Mouse (Mus musculus): Measurements from ENCODE around the gene Gpx4. TPM values are rescaled to one million over a fixed set of nuclear protein-coding genes. Genes with fewer than 3 reads are reported as not detected.

Gene Gpx4
- 1,265 and 1,308 TPM in 2 replicates for polyA plus RNA-seq (2012; rRNA removed; ENCODE audit: low replicate concordance)

DNA sequence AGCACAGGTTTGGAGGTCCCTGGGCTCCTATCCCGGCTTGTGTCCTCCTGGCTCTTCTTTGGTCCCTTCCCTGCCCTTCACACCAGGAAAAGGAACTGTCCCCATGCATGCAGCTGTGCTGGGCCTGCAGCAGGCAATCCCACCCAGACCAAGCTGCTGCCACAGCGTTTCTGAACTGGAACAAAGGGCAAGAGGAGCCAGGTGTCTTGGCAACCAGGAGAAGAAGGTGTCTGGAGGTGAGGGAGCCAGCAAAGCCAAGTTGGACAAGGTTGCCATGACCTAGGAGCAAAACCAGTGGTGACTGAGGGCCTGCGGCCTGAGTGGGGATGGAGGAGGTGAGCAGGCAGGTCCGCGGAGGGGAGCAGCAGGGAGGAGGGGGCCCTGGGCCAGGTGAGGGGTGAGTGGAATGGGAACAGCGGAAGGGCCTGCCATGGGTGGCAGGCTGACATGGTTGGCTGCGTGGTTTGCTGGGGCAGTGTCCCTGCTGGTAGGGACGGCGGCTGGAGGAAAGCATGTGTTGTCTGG, at the start of gene Gpx4:
Gene Gpx4 (plus strand): TSS at position 126 of the 525 bp plus-strand sequence.

DNA sequence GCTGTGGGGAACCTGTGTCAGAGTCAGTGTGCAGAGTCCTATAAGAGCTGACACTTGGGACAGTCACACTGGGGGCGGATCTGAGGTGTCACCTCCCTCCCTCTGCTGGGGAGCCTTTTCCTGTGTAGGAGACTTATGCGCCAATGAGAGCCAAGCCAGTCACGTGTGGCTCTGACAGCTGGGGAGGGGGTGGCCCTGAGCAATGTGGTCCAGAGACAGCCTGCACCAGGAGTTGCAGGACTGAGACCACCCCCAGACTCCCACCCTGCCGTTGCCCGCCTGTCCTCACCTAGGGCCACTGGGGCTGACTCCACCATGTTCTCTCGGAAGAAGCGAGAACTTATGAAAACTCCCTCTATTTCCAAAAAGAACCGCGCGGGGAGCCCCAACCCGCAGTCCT, 30.5 kb upstream of the Gpx4 start, which contains the start of gene Arhgap45:
Gene Arhgap45 (plus strand): TSS at position 143 of the 400 bp plus-strand sequence.

DNA sequence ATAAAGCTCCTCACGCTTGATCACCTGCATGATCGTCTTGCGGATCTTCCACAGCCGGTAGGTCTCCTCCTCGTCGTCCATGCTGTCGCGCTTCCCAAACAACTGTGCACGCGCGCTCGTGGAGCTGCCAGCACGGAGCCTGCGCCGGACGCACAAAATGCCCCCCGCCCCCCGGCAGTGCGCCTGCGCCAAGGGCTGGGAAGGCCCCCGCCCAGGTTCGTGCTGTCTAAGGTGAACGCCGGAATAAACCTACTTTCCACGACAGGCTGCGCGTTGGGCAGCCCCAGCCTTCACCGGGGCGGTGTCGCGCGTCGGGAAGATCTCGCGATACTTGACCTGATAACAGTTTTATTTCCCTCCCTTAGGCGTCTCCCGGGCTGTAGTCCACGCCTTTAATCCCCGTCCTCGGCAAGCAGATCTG, 7.4 kb upstream of the Gpx4 start, which contains the start of gene Polr2e:
Gene Polr2e (minus strand): TSS at position 237 of the 421 bp plus-strand sequence.

DNA sequence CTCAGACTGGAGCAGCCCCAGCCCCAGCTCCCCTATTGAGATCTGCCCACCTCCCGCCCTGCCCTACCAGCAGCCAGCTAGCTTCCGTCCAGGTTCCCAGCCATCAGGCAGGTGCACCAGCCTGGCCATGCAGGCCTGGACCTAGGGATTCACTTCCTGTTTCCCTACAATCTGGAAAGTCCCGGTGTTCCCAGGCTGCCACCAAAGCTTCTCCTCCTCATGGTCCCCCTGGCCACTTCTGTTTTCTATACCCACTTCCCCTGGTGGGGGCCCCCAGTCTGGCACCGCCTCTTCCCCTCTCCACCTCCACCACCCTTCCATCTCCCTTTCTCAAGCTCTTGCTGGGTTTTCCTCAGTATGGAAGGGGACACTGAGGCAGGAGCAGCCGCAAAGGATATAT, 58.5 kb downstream of the Gpx4 start, which contains the start of gene Sbno2:
Gene Sbno2 (minus strand): TSS at position 112 of the 400 bp plus-strand sequence.

Other genes starting within 250 kb of the Gpx4 start
- 1.3 TPM in 2 replicates for gene Misp, start 226.2 kb upstream of the Gpx4 start, polyA plus RNA-seq (2012; rRNA removed; ENCODE audit: low replicate concordance)
- 163 and 219 TPM in 2 replicates for gene Ptbp1, start 192.7 kb upstream of the Gpx4 start, polyA plus RNA-seq (2012; rRNA removed; ENCODE audit: low replicate concordance)
- 17.2 and 40.5 TPM in 2 replicates for gene Prtn3, start 172.7 kb upstream of the Gpx4 start, polyA plus RNA-seq (2012; rRNA removed; ENCODE audit: low replicate concordance)
- 29.8 and 33.3 TPM in 2 replicates for gene Plppr3, start 172.5 kb upstream of the Gpx4 start, polyA plus RNA-seq (2012; rRNA removed; ENCODE audit: low replicate concordance)
- gene Elane, start 160.9 kb upstream of the Gpx4 start, polyA plus RNA-seq (2012; rRNA removed; ENCODE audit: low replicate concordance): 3.4 and 5.8 TPM in 2 replicates
- 26,645 and 44,997 TPM in 2 replicates for gene Cfd, start 156.3 kb upstream of the Gpx4 start, polyA plus RNA-seq (2012; rRNA removed; ENCODE audit: low replicate concordance)
- 66.2 and 92.4 TPM in 2 replicates for gene Med16, start 138.2 kb upstream of the Gpx4 start, polyA plus RNA-seq (2012; rRNA removed; ENCODE audit: low replicate concordance)
- gene Gm26602, start 136.3 kb upstream of the Gpx4 start, polyA plus RNA-seq (2012; rRNA removed; ENCODE audit: low replicate concordance): not detected in 2 replicates
- gene Kiss1r, start 130.2 kb upstream of the Gpx4 start, polyA plus RNA-seq (2012; rRNA removed; ENCODE audit: low replicate concordance): 9.0 and 14.4 TPM in 2 replicates
- 194 and 208 TPM in 2 replicates for gene R3hdm4, start 126.0 kb upstream of the Gpx4 start, polyA plus RNA-seq (2012; rRNA removed; ENCODE audit: low replicate concordance)
- gene Arid3a, start 120.1 kb upstream of the Gpx4 start, polyA plus RNA-seq (2012; rRNA removed; ENCODE audit: low replicate concordance): 5.2 and 16.6 TPM in 2 replicates
- gene Wdr18, start 87.0 kb upstream of the Gpx4 start, polyA plus RNA-seq (2012; rRNA removed; ENCODE audit: low replicate concordance): 47.1 and 52.1 TPM in 2 replicates
- gene Grin3b, start 76.5 kb upstream of the Gpx4 start, polyA plus RNA-seq (2012; rRNA removed; ENCODE audit: low replicate concordance): 0.10 and 0.30 TPM in 2 replicates
- 304 and 505 TPM in 2 replicates for gene Tmem259, start 62.8 kb upstream of the Gpx4 start, polyA plus RNA-seq (2012; rRNA removed; ENCODE audit: low replicate concordance)
- gene Cnn2, start 58.6 kb upstream of the Gpx4 start, polyA plus RNA-seq (2012; rRNA removed; ENCODE audit: low replicate concordance): 138 and 301 TPM in 2 replicates
- 23.5 and 40.2 TPM in 2 replicates for gene Abca7, start 50.7 kb upstream of the Gpx4 start, polyA plus RNA-seq (2012; rRNA removed; ENCODE audit: low replicate concordance)
- gene Arhgap45, start 30.5 kb upstream of the Gpx4 start, polyA plus RNA-seq (2012; rRNA removed; ENCODE audit: low replicate concordance): 152 and 343 TPM in 2 replicates
- gene Polr2e, start 7.4 kb upstream of the Gpx4 start, polyA plus RNA-seq (2012; rRNA removed; ENCODE audit: low replicate concordance): 129 and 172 TPM in 2 replicates
- gene Sbno2, start 58.4 kb downstream of the Gpx4 start, polyA plus RNA-seq (2012; rRNA removed; ENCODE audit: low replicate concordance): 106 and 161 TPM in 2 replicates
- 164 and 186 TPM in 2 replicates for gene Stk11, start 68.6 kb downstream of the Gpx4 start, polyA plus RNA-seq (2012; rRNA removed; ENCODE audit: low replicate concordance)
- gene Atp5d, start 91.5 kb downstream of the Gpx4 start, polyA plus RNA-seq (2012; rRNA removed; ENCODE audit: low replicate concordance): 1,044 and 2,712 TPM in 2 replicates
- gene Cbarp, start 93.7 kb downstream of the Gpx4 start, polyA plus RNA-seq (2012; rRNA removed; ENCODE audit: low replicate concordance): 27.7 and 53.0 TPM in 2 replicates
- 83.5 and 239 TPM in 2 replicates for gene Midn, start 101.1 kb downstream of the Gpx4 start, polyA plus RNA-seq (2012; rRNA removed; ENCODE audit: low replicate concordance)
- 93.4 and 153 TPM in 2 replicates for gene Cirbp, start 118.8 kb downstream of the Gpx4 start, polyA plus RNA-seq (2012; rRNA removed; ENCODE audit: low replicate concordance)
- 11.7 and 15.0 TPM in 2 replicates for gene 1600002K03Rik, start 125.8 kb downstream of the Gpx4 start, polyA plus RNA-seq (2012; rRNA removed; ENCODE audit: low replicate concordance)
- gene Efna2, start 132.3 kb downstream of the Gpx4 start, polyA plus RNA-seq (2012; rRNA removed; ENCODE audit: low replicate concordance): 5.0 and 12.1 TPM in 2 replicates
- gene Mum1, start 179.3 kb downstream of the Gpx4 start, polyA plus RNA-seq (2012; rRNA removed; ENCODE audit: low replicate concordance): 45.9 and 46.8 TPM in 2 replicates
- gene Ndufs7, start 202.0 kb downstream of the Gpx4 start, polyA plus RNA-seq (2012; rRNA removed; ENCODE audit: low replicate concordance): 857 and 948 TPM in 2 replicates
- gene Gamt, start 213.8 kb downstream of the Gpx4 start, polyA plus RNA-seq (2012; rRNA removed; ENCODE audit: low replicate concordance): 41.6 and 54.2 TPM in 2 replicates
- gene Dazap1, start 214.3 kb downstream of the Gpx4 start, polyA plus RNA-seq (2012; rRNA removed; ENCODE audit: low replicate concordance): 40.3 and 92.4 TPM in 2 replicates
- 1,242 and 1,668 TPM in 2 replicates for gene Rps15, start 245.3 kb downstream of the Gpx4 start, polyA plus RNA-seq (2012; rRNA removed; ENCODE audit: low replicate concordance)
- gene Apc2, start 248.8 kb downstream of the Gpx4 start, polyA plus RNA-seq (2012; rRNA removed; ENCODE audit: low replicate concordance): 1.4 and 1.9 TPM in 2 replicates

Data from mammary gland, adult 2 months (tissue).